Mouse (Mus musculus): Measurements from ENCODE around the gene Taf1.

Taf1 gene

GRCm38 (mm10) chrX:101532347-101533221 lies at the start of gene Taf1:
Gene Taf1 (plus strand): TSS chrX:101532734.
- DNase-seq (ENCODE audit: low spot score): peak; percentile 91

- peak; percentile 16 for DNase-seq (ENCODE audit: low spot score)
These were observed 45.9 kb upstream of the Taf1 start for GRCm38 (mm10) chrX:101486487-101487152.

GRCm38 (mm10) chrX:101504636-101505035 lies 27.9 kb upstream of the Taf1 start:
- no peak for DNase-seq (ENCODE audit: low spot score)

GRCm38 (mm10) chrX:101515710-101516109 lies 16.8 kb upstream of the Taf1 start:
- no peak for DNase-seq (ENCODE audit: low spot score)

- no peak for DNase-seq (ENCODE audit: low spot score)
These were observed 14.5 kb upstream of the Taf1 start for GRCm38 (mm10) chrX:101518006-101518405.

- no peak for DNase-seq (ENCODE audit: low spot score)
These were observed 10.5 kb upstream of the Taf1 start for GRCm38 (mm10) chrX:101522027-101522426.

- DNase-seq (ENCODE audit: low spot score): no peak
These were observed 5.2 kb upstream of the Taf1 start for GRCm38 (mm10) chrX:101527356-101527755.

GRCm38 (mm10) chrX:101585455-101585854 lies 52.9 kb downstream of the Taf1 start:
- DNase-seq (ENCODE audit: low spot score): no peak

DNA sequence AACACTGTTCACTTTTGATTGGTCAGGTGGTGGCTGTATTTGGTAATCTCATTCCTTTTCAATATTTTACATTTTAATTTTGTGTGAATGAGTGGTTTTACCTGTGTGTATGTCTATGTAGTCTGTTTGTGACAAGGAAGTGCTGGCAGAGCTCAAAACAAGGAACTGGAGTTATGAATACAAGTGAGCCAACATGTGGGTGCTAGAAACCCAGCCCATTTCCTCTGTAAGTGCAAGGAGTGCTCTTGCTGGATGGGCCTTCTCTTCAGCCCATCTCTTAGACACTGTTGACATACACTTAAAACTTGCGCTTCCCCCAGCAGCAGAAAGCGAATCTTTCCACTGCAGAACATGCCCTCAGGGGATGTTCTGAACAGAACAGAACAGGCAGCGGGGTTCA lies 83.6 kb downstream of the Taf1 start:
- DNase-seq (ENCODE audit: low spot score): no peak

DNA sequence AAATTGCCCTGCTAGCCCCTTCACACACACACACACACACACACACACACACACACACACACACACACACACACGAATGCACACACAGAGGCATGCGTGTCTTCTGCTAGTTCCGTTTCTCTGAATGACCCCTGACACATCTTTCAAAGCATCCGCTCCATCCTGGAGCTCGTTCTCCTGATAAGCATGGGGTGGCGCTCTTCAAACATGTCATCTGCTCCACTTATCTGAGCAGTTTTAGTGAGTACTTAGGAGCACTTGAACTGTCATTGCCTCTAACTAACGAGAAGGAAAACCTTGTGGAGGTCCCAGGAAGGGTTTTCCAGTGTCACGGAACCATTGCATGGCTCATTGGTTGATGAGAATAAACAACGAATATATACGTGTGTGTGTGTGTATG lies 85.4 kb downstream of the Taf1 start:
- DNase-seq (ENCODE audit: low spot score): no peak

DNA sequence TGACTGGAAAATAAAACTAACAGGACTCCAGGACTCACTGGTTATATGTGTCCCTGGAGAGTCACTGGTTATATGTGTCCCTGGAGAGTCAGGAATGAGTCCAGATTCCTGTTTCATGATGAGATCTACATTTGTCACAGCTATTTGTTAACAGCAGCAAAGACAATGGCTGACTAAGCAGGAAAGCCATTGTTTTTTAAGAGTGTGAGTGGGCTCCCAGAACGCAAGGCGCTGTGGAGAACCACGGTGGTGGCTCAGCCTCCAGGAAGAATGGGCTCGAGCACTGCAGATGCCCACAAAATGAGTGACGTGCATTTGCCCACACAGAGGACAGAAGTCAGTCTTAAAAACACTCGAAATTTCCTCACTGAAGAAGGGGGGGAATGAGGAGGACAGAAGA lies 87.8 kb downstream of the Taf1 start:
- DNase-seq (ENCODE audit: low spot score): no peak

GRCm38 (mm10) chrX:101622539-101622938 lies 90.0 kb downstream of the Taf1 start:
- DNase-seq (ENCODE audit: low spot score): no peak

GRCm38 (mm10) chrX:101636821-101637525 lies 104.4 kb downstream of the Taf1 start:
- DNase-seq (ENCODE audit: low spot score): no peak

DNA sequence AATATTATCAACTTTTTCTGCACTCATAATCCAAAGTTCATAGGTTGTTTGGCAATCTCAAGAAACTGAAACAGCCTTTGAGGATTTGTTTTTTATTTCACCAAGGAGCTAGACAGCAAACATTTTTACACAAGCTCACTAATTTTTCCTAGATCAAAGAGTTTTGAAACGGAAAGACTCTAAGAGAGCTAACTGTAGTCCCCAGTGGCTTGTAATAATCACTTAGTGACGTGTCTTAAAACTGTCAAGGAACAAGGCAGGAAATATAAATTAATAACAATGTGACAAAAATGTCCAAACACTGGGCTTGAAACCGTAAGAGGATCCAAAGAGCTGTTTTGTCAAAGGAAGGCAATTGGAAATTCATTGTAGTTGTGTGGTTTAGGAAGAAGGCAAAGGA lies 106.3 kb downstream of the Taf1 start:
- no peak for DNase-seq (ENCODE audit: low spot score)

DNA sequence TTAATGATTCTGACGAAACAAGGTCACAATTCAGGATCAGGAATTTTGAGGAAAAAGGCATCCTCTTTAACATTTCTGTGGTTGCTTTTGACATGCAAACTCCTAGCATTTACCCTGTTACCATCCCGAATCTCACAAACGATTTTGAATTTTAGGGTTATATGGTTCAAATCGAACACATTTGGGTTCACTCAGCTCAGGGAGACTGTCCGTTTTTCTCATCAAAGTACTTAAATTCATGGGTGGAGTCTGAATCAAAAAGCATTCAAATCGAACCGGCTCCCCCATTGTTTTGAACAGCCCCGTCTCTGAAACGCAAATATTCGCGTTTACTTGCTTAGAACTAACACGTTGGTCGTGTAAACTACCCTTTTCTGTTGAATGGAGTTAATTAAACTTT lies 106.8 kb downstream of the Taf1 start:
- no peak for DNase-seq (ENCODE audit: low spot score)

- DNase-seq (ENCODE audit: low spot score): peak; percentile 86
These were observed 107.2 kb downstream of the Taf1 start, which contains the start of gene Ogt for GRCm38 (mm10) chrX:101639741-101640166. Gene Ogt (plus strand): TSS chrX:101640060.

DNA sequence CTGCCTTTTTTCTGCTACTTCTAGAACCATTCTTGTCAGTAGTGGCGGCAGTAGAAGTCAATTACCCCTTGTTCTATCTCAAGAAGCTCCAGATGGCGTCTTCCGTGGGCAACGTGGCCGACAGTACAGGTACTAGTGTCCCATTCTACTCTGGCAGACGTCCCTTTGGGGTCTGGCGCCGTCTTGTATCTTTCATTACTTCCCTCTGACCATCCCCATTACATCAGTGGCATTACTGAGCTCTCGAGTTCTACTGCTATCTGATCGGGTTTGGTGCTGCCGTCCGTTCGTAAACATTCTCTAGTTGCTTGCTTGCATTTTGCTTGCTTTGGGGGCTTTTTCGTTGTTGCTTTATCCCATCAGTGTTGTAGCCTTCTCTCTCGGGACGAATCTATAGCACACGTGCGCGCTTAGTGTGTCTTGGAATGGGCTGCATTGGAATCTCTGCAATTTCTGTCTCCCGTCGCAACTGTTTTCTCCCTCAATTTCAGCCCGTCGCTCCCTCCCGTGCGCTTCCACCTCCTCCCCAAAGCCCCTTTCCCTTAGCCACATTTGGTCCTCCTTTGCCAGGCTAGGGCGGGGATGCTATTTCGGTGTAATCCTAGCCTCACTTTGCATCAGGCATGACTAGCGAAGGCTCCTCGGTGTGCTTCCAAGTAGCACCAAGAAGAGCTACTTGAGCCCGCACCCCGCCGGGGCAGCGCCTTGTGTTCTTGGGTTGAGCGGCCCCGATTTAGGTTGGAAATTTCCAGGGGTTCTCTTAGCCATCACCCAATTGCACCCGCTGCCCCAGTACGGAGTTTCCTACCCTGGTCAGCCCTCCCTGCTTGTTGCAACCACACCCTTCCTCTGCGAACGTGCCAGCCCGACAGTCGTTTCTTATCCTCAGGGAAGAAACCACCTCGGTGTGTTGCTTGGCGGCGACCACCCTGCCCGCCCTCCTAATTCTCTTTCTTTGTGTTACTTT lies 107.9 kb downstream of the Taf1 start:
- DNase-seq (ENCODE audit: low spot score): peak; percentile 6

- no peak for DNase-seq (ENCODE audit: low spot score)
These were observed 108.6 kb downstream of the Taf1 start for GRCm38 (mm10) chrX:101641161-101641530.

DNA sequence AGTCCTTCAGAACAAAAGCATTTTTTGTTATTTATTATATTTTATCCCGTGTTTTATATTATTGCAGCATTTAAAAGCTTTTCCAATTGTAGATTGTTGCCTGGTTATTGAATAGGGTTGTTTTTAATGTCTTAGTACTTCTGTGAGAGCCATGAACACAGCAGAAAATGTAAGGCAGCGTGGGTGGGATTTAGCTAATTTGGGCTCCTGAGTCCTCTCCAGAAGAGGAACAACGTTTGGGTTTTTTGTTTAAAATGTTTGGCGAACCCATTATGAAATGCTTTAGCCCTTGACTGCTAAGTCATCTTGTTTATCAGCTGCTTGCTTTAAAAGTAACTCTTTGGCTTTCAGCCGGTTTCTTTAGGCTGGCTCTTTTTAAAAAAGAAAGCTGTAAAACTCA lies 109.6 kb downstream of the Taf1 start:
- no peak for DNase-seq (ENCODE audit: low spot score)

- DNase-seq (ENCODE audit: low spot score): no peak
These were observed 112.8 kb downstream of the Taf1 start for GRCm38 (mm10) chrX:101645286-101645685.

GRCm38 (mm10) chrX:101646621-101647020 lies 114.1 kb downstream of the Taf1 start:
- no peak for DNase-seq (ENCODE audit: low spot score)
